Mouse (Mus musculus): ENCODE data around the gene Alpl. TPM values are rescaled to one million over a fixed set of nuclear protein-coding genes. Genes with fewer than 3 reads are reported as not detected.

The Alpl gene
- polyA plus RNA-seq, 1 experiment from 2014 or later = 43.5 TPM

GRCm38 (mm10) chr4:137820721-137821120 is 24.5 kb upstream of the Alpl start:
- no peaks in the 10 kb centered on the region for H3K27me3 ChIP-seq
- no peak overlapping the region for H3K9ac ChIP-seq
- H3K36me3 ChIP-seq = no peaks in the 10 kb centered on the region
- ATAC-seq (ENCODE audit: insufficient number of reproducible peaks, low FRiP score, low TSS enrichment, low read depth) = no peak
- no peak overlapping the region for H3K27ac ChIP-seq
- no peaks in the 10 kb centered on the region for H3K4me1 ChIP-seq
- H3K9me3 ChIP-seq = no peaks in the 10 kb centered on the region
- WGBS = 47% methylated on average over 3 of the region's 3 CpGs
- H3K4me3 ChIP-seq = no peak overlapping the region
- no peak overlapping the region for H3K4me2 ChIP-seq

DNA sequence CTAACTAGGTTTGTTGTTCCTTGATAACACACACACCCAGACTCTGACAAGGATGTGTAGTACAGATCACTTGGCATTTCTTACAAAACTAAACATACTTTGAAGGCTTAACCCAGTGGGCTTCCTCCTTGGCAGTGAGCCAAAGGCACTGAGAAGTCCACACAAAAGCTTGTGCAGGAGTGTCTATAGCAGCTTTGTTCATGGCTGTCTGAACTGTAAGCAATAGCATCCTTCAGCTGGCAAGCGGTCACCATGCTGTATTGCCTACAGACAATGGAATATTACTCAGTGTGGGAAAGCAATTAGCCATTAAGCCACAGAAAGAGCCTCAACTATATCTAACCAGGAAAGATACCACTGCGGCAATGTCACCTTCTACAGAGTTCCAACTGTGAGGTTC is 23.3 kb upstream of the Alpl start:
- Histone ChIP-seq H3K4me2 (no peak overlapping the region), H3K9ac (no peak overlapping the region), H3K27ac (no peak overlapping the region), H3K4me3 (no peak overlapping the region), H3K4me1 (no peaks in the 10 kb centered on the region), H3K9me3 (no peaks in the 10 kb centered on the region), H3K27me3 (no peaks in the 10 kb centered on the region), H3K36me3 (no peaks in the 10 kb centered on the region)
- WGBS = 91% methylated on average over 2 of the region's 2 CpGs
- no peak for ATAC-seq (ENCODE audit: insufficient number of reproducible peaks, low FRiP score, low TSS enrichment, low read depth)

DNA sequence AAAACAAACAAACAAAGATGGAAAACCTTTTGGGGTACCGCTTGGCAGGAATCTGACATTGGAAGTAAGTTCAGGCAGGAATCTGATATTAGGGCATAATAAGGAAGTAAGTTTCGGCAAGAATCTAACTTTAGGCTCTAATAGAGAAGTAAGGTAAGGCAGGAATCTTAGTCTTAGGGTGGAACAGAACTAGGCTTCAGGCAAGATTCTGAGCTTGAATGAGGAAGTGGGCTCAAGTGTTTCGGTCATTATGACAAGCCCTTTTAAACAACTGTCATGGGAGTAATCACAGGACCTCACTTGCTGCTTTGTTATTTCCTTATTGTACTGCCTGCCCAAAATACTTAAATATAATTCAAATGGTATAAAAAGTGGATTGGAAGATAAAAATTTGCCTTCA is 22.2 kb upstream of the Alpl start:
- no peaks in the 10 kb centered on the region for H3K9me3 ChIP-seq
- H3K4me3 ChIP-seq = no peak overlapping the region
- no peak overlapping the region for H3K4me2 ChIP-seq
- H3K9ac ChIP-seq = no peak overlapping the region
- H3K4me1 ChIP-seq = no peaks in the 10 kb centered on the region
- WGBS = 87% methylated on average over 3 of the region's 3 CpGs
- no peaks in the 10 kb centered on the region for H3K27me3 ChIP-seq
- H3K27ac ChIP-seq = no peak overlapping the region
- no peaks in the 10 kb centered on the region for H3K36me3 ChIP-seq
- no peak for ATAC-seq (ENCODE audit: insufficient number of reproducible peaks, low FRiP score, low TSS enrichment, low read depth)

- H3K9me3 ChIP-seq = no peaks in the 10 kb centered on the region
- no peak overlapping the region for H3K4me2 ChIP-seq
- 83% methylated on average over 7 of the region's 7 CpGs for WGBS
- H3K27ac ChIP-seq = no peak overlapping the region
- H3K4me3 ChIP-seq = no peak overlapping the region
- no peaks in the 10 kb centered on the region for H3K4me1 ChIP-seq
- no peaks in the 10 kb centered on the region for H3K27me3 ChIP-seq
- H3K36me3 ChIP-seq = no peaks in the 10 kb centered on the region
- ATAC-seq (ENCODE audit: insufficient number of reproducible peaks, low FRiP score, low TSS enrichment, low read depth) = no peak
- no peak overlapping the region for H3K9ac ChIP-seq
These were observed 20.0 kb upstream of the Alpl start for GRCm38 (mm10) chr4:137816216-137816615.

DNA sequence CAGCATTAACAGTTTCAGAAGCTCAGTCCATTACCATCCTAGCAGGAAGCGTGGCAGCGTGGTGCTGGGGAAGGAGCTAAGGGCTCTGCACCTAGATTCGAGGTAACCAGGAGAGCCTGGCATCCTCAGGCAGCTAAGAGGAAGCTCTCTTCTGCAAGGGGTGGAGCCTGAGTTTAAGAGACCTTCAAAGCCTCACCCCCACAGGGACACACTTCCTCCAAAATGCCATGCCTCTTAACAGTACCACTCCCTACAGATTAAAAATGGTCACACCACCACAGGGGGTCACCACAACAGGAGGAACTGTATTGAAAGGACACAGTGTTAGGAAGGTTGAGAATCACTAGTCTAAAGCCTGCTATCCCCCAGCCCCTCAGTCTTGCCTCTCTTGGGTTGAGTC is 19.3 kb upstream of the Alpl start:
- Histone ChIP-seq H3K4me3 (no peak overlapping the region), H3K9me3 (no peaks in the 10 kb centered on the region), H3K27me3 (no peaks in the 10 kb centered on the region), H3K9ac (no peak overlapping the region), H3K36me3 (no peaks in the 10 kb centered on the region), H3K4me2 (no peak overlapping the region), H3K4me1 (no peaks in the 10 kb centered on the region), H3K27ac (no peak overlapping the region)
- no peak for ATAC-seq (ENCODE audit: insufficient number of reproducible peaks, low FRiP score, low TSS enrichment, low read depth)
- 72% methylated on average over 3 of the region's 3 CpGs for WGBS

GRCm38 (mm10) chr4:137814140-137814539 is 18.0 kb upstream of the Alpl start:
- no peaks in the 10 kb centered on the region for H3K36me3 ChIP-seq
- peaks cover 6% of the 10 kb centered on the region; the same call in 1 of the 2 replicates for H3K27me3 ChIP-seq
- ATAC-seq (ENCODE audit: insufficient number of reproducible peaks, low FRiP score, low TSS enrichment, low read depth) = no peak
- WGBS = 70% methylated on average over 7 of the region's 7 CpGs
- H3K4me3 ChIP-seq = no peak overlapping the region
- no peaks in the 10 kb centered on the region for H3K4me1 ChIP-seq
- H3K9me3 ChIP-seq = no peaks in the 10 kb centered on the region
- no peak overlapping the region for H3K9ac ChIP-seq
- no peak overlapping the region for H3K27ac ChIP-seq
- H3K4me2 ChIP-seq = no peak overlapping the region

- no peak overlapping the region for H3K9ac ChIP-seq
- H3K27ac ChIP-seq = no peak overlapping the region
- H3K9me3 ChIP-seq = no peaks in the 10 kb centered on the region
- WGBS = 62% methylated on average over 13 of the region's 13 CpGs
- no peaks in the 10 kb centered on the region for H3K36me3 ChIP-seq
- H3K4me1 ChIP-seq = no peaks in the 10 kb centered on the region
- peaks cover 6% of the 10 kb centered on the region; the same call in 1 of the 2 replicates for H3K27me3 ChIP-seq
- H3K4me3 ChIP-seq = no peak overlapping the region
- ATAC-seq (ENCODE audit: insufficient number of reproducible peaks, low FRiP score, low TSS enrichment, low read depth) = no peak
- H3K4me2 ChIP-seq = no peak overlapping the region
These were observed 16.9 kb upstream of the Alpl start for GRCm38 (mm10) chr4:137812946-137813708.

- Histone ChIP-seq H3K4me3 (no peak overlapping the region), H3K4me1 (no peaks in the 10 kb centered on the region), H3K27me3 (peaks cover 11% of the 10 kb centered on the region; the same call in 1 of the 2 replicates), H3K9me3 (no peaks in the 10 kb centered on the region), H3K27ac (no peak overlapping the region), H3K36me3 (no peaks in the 10 kb centered on the region), H3K4me2 (no peak overlapping the region), H3K9ac (no peak overlapping the region)
- 65% methylated on average over 4 of the region's 4 CpGs for WGBS
- ATAC-seq (ENCODE audit: insufficient number of reproducible peaks, low FRiP score, low TSS enrichment, low read depth) = no peak
These were observed 13.8 kb upstream of the Alpl start for GRCm38 (mm10) chr4:137809999-137810398.

DNA sequence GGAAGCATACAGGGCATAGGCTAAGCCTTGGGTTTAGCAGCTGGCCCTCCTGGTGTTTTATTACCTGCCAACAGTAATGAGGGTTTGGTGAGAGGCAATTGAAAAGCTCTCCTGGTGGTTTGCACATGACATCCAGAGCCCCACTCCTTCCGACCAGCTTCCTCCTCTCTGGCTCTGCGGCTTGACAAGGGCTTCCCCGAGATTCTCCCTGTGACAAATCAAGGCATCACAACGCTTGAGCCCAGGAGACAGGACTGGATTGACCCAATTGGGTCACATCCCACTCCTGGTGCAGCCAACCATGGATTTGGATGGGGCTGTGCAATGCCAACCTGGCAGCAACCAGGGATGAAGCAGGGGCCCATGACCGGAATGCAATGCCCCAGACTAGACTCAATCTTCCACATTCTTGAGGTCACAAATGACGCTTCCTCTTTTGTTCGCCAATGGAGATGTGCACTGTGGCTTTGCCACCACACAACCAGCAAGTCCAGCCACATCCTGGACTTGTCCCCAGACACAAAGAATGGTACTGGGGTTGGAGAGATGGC is 11.2 kb upstream of the Alpl start:
- ATAC-seq (ENCODE audit: insufficient number of reproducible peaks, low FRiP score, low TSS enrichment, low read depth) = no peak
- WGBS = 45% methylated on average over 7 of the region's 7 CpGs
- H3K27me3 ChIP-seq = peaks cover 11% of the 10 kb centered on the region; the same call in 1 of the 2 replicates

GRCm38 (mm10) chr4:137801196-137801595 is 5.0 kb upstream of the Alpl start:
- Histone ChIP-seq H3K27ac (no peak overlapping the region), H3K9me3 (no peaks in the 10 kb centered on the region), H3K4me1 (peaks cover 2% of the 10 kb centered on the region), H3K36me3 (no peaks in the 10 kb centered on the region), H3K4me3 (no peak overlapping the region), H3K27me3 (peaks cover 10% of the 10 kb centered on the region; the same call in 1 of the 2 replicates), H3K4me2 (no peak overlapping the region), H3K9ac (no peak overlapping the region)
- no peak for ATAC-seq (ENCODE audit: insufficient number of reproducible peaks, low FRiP score, low TSS enrichment, low read depth)
- WGBS = 31% methylated on average over 12 of the region's 12 CpGs

More for the DNA sequence above, 11.2 kb upstream of the Alpl start:
- no peaks in the 10 kb centered on the region for H3K9me3 ChIP-seq
- no peaks in the 10 kb centered on the region for H3K36me3 ChIP-seq
- H3K4me3 ChIP-seq = no peak overlapping the region
- H3K4me1 ChIP-seq = no peaks in the 10 kb centered on the region
- H3K4me2 ChIP-seq = no peak overlapping the region
- H3K9ac ChIP-seq = no peak overlapping the region
- H3K27ac ChIP-seq = no peak overlapping the region

DNA sequence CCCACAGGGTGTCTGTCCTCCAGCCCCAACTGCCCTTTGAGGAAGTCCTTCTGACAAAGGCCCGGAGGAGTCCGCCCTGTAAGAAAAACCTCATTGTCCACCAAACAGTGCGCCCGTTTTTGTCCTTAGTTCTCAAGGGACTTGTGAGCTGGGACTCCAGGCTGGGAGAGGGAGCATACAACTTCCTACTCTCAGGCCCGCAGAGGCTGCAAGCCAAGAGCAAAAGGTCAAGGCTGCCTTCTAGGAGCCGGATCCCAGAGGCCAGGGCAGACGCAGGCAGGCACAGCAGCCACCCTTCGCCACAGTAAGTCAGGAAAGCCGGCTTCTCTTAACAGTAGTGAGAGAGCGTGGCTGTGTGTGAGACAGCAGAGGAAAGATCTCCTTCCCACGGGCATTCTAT is 4.1 kb upstream of the Alpl start:
- Histone ChIP-seq H3K4me2 (no peak overlapping the region), H3K4me1 (peaks cover 11% of the 10 kb centered on the region), H3K4me3 (no peak overlapping the region), H3K9ac (no peak overlapping the region), H3K27me3 (peaks cover 19% of the 10 kb centered on the region), H3K9me3 (no peaks in the 10 kb centered on the region), H3K36me3 (no peaks in the 10 kb centered on the region), H3K27ac (no peak overlapping the region)
- whole genome bisulfite sequencing = 46% methylated on average over 11 of the region's 11 CpGs
- no peak for ATAC-seq (ENCODE audit: insufficient number of reproducible peaks, low FRiP score, low TSS enrichment, low read depth)

GRCm38 (mm10) chr4:137797038-137797437 is 854 bp upstream of the Alpl start:
- no peak for ATAC-seq (ENCODE audit: insufficient number of reproducible peaks, low FRiP score, low TSS enrichment, low read depth)
- H3K4me3 ChIP-seq = no peak overlapping the region
- 63% methylated on average over 4 of the region's 4 CpGs for WGBS
- peaks cover 11% of the 10 kb centered on the region for H3K4me1 ChIP-seq
- H3K27me3 ChIP-seq = peaks cover 27% of the 10 kb centered on the region
- no peak overlapping the region for H3K27ac ChIP-seq
- H3K9ac ChIP-seq = no peak overlapping the region
- no peak overlapping the region for H3K4me2 ChIP-seq
- H3K36me3 ChIP-seq = no peaks in the 10 kb centered on the region
- H3K9me3 ChIP-seq = no peaks in the 10 kb centered on the region
